Mouse (Mus musculus) lung, adult 2 months (tissue): ENCODE results near the gene Gpc6.

ENCODE experiments used
- CTCF ChIP-seq: fragments of 200-500 bp; IDR thresholded peaks from 2 replicates; pipeline ENCODE4 v1.5.1; 2011; ENCODE audit warnings: mild to moderate bottlenecking, low read length, control low read depth; ENCODE audit not compliant: insufficient read depth
- POLR2A ChIP-seq: fragments of 200-500 bp; IDR thresholded peaks from 2 replicates; pipeline ENCODE4 v1.6.1; 2011; ENCODE audit warnings: low read depth, mild to moderate bottlenecking, control low read depth, low read length, borderline replicate concordance; ENCODE audit errors: extremely low read depth

DNA sequence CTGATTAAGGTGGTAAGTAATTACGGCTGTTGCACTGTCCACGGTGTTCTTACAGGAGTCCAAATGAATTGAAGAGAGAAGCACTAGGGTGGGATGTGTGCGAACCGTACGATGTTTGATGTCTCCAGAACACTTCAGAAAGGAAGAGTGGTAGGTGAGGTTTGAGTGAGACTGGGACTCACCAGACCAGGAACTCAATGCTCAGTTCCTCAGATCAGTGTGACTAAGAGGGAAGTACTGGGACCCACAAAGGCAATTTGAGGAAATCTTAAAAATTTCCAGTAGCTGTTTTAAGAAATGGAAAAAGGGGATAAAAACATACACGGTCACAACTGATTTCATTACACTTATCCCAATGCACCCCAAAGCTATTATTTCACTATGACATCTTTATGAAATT lies 764.7 kb downstream of the Gpc6 start:
- TF ChIP-seq CTCF (no peak), POLR2A (no peak)
